Mouse (Mus musculus): ENCODE measurements around the gene Hipk2.

- TF ChIP-seq POLR2A (IDR thresholded peaks at IDR 0.05; ENCODE audit: borderline replicate concordance, insufficient read depth, low read length) (no peak), CTCF (IDR thresholded peaks at IDR 0.05; ENCODE audit: borderline replicate concordance, insufficient read depth, low read depth, low read length) (peak; percentile 28; the same call in 1 of the 2 replicates)
Observed at GRCm38 (mm10) chr6:38874035-38874434, 1.9 kb downstream of the Hipk2 start.

Data from cerebellum, adult 2 months (tissue).